Mouse (Mus musculus): ENCODE measurements around the gene Serp2.
"Not testable (repeated sequence)": the region's sequence is repeated elsewhere in the genome, so short reads cannot be mapped to it uniquely, and the experiment has no call there.

The Serp2 gene

DNA sequence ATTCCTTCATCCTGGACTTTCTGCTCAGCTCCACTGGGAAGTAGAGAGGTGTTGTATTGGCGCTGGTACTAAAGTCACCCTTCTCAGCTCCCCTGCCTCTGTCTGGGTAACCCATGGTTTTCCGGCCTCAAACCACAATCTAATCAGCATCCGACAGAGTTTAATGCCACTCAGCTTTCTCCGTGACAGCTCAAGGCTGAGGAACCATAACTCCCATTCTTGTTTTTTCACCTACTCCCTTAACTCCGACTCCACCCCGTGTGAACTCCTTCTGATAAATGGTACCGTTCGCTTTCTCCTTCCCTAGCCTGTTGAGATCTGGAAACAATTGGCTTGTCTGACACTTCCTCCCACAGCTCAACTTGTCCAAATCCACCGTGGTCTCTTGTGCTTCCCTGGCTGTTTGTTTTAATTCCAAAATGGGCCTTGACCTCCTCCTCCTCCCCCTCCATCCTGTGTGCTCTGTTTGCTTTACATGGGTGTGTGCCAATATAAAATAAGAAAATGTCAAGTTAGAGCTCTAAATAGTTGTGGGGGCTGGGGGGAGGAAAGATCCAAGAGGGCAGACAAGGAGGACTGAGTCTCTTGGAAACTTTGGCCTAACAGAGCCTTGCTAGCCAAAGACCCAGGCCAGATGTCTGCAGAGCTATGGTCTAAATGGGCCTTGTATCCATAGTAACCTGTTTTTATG lies 12.7 kb upstream of the Serp2 start:
- DNase-seq (ENCODE audit: low read depth), result peak; percentile 36

GRCm38 (mm10) chr14:76568548-76568947 lies 11.9 kb upstream of the Serp2 start:
- DNase-seq (ENCODE audit: low read depth), result no peak

GRCm38 (mm10) chr14:76567280-76567679 lies 10.6 kb upstream of the Serp2 start:
- DNase-seq (ENCODE audit: low read depth), result no peak

DNA sequence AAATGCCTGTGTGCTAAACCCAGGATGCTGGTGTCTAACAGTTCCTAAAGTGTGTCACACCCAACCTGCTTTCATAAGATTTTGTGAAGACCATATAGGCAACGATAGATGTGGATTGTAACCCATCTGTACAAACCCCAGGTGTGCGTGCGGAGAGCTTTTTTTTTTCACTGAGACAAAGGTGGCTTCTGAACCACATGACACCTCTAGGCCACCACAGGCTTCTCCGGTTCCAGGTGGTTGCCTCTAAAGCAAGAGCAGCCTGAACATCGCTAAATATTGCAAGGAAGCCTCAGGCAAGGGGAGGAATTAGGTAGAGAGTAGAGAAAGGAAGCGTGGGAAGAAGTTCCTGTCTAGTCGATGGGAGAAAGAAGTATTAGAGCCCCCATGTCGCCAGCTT lies 10.0 kb upstream of the Serp2 start:
- no peak for DNase-seq (ENCODE audit: low read depth)

DNA sequence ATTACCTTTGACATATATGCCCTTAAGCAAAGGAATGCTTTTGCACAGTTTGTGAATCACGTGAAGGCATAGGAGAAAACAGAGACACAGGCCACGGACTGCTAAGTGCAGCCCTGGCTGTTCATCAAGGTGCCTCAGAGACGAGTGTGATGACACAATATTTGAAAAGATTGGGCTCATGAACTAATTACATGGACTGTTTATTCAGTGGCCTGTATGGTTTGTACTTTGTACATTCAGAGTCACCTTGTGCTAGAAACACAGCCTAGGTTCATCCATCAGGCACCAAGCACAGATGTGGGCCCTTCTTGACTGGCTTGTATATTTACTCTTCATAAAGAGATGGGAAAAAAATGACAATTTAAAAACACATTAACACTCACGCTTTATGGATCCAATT lies 9.5 kb upstream of the Serp2 start:
- no peak for DNase-seq (ENCODE audit: low read depth)

DNA sequence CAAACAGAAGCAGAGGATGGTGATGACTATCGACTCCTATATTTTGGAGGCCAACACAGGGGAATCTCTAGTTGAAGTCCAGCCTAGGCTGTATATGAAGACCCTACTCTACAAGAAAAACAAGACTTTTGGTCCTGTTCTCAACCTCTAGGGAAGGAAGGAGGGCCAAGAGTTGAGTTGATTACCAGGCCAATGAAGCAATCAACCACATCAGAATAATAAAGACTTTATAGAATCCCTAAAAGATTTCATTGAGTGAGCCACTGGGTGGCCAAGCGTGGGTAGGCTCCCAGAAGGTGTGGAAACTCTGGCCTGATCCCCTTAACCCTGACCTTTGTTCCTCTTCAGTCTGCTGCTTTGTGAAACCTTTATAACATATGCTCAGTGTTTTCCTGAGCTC lies 2.5 kb upstream of the Serp2 start:
- DNase-seq (ENCODE audit: low read depth), result no peak

DNA sequence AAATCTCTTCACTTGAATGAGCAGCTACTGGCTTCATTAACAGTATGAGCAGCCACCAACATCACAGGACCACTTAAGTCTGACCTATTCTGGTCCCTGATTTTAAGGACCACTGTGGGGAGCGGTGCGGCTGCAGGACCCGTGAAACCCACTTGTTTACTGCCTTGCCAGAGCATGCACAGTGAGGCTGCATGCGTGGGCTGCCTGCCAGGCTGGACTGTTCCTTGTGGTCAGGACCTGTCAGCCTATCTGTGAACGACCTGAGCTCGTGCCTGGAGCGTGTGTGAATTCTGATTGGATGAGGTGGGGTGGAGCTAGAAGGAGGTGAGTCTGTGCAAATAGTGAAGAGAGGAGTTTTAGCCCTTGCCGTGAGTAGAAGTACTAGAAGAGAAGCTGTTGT lies 1.5 kb upstream of the Serp2 start:
- not testable (repeated sequence) for DNase-seq (ENCODE audit: low read depth)

- DNase-seq (ENCODE audit: low read depth), result peak; percentile 31
Measured at GRCm38 (mm10) chr14:76556031-76556851, 448 bp downstream of the Serp2 start.

DNA sequence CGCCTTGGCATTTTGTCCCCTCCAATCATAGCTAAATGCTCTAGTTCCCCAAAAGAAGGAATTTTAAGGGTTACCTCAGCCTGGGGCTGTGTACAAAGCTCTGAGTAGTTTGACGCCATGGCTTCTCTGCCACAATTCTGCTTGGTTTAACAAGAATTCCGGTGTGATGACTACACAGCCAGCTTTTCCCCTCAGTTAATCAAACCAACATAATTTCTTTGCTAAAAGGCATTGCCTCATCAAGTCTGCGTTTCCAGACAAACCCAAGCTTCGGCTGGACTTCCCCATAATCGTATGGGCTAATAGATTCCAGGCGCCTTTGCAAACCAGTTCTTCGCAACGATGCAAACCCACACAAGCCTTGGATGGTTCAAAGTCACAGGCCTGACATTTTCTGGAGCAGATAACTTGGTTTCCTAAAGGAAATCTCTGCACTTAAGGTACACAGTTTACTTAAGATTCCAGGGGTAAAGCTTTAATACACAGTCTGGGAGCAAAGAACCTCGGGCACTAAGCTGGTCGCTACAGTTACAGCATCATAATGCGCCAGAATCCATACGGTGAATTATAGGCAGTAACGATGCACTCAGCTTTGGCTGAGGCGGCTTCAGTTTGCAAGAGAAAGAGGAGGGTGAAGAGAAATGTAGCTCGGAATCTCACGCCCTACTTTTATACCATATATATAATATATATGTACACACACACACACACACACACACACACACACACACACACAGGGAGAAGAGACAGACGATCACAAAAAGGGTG lies 1.2 kb downstream of the Serp2 start:
- DNase-seq (ENCODE audit: low read depth), result no peak

GRCm38 (mm10) chr14:76544136-76544535 lies 12.6 kb downstream of the Serp2 start:
- DNase-seq (ENCODE audit: low read depth), result no peak

- DNase-seq (ENCODE audit: low read depth), result no peak
Measured at GRCm38 (mm10) chr14:76541341-76541740, 15.3 kb downstream of the Serp2 start.

GRCm38 (mm10) chr14:76540005-76540670 lies 16.6 kb downstream of the Serp2 start:
- DNase-seq (ENCODE audit: low read depth), result no peak

GRCm38 (mm10) chr14:76536921-76537320 lies 19.8 kb downstream of the Serp2 start:
- DNase-seq (ENCODE audit: low read depth), result no peak

DNA sequence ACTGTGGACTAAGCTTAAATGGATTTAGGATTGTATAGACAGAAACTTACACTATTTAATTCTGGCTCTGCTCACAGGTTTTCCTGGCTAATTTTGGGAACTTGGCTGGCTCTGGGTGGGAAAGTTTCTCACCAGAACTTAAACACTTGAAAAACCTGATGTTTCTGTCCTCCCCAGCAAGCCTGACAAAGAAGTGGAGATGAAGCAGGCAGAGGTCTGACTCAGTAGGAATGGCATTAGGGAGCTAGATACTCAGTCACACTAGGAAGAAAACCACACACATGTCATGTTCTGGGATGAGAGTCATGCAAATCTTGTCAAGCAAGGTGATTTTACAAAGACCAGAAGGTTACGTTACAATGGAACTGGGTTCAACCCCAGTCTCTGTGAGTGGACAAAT lies 21.6 kb downstream of the Serp2 start:
- DNase-seq (ENCODE audit: low read depth), result no peak

- DNase-seq (ENCODE audit: low read depth), result peak; percentile 8
Measured at GRCm38 (mm10) chr14:76533170-76533815, 23.4 kb downstream of the Serp2 start.

DNA sequence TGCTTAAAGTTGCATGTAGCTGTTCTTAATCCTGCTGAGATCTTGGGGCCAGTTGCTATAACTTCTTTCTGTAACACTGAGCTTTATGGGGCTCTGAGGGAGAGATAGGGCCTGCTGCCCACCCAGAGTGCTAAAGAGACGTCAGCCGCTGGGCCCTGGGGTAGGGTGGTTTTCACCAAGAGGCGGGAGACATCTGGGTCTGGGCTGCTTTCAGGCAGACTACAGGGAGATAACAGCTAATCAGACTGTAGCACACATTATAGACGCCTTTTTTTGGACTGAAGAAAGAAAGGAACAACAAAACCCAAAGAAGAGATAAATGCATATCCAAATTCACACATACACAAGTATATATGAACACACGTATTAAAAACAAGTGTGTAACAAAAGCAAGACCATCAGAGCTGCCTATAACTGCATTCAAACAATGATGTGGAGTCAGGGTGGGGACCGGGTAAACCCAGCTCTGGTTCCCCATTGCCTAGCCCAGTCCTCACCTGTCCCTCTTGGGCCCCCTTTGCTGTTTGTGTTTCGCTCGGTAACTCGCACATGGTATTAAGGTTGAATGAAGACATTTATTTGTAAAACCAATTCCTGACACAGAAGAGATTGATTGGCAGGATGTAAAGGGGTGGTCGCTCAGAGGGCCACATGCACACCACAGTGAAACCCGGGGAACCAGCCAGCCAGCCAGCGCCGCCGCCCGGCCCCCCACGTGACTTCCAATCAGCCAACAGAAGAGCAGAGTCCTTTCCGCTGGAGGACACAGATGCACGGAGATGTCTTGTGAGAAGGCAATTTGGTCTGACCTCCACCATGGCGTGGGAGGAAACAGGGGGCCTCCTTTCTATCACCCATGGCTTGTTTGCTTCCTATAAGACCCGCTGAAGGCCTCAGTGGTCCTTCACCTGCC lies 24.2 kb downstream of the Serp2 start:
- peak; percentile 12 for DNase-seq (ENCODE audit: low read depth)

DNA sequence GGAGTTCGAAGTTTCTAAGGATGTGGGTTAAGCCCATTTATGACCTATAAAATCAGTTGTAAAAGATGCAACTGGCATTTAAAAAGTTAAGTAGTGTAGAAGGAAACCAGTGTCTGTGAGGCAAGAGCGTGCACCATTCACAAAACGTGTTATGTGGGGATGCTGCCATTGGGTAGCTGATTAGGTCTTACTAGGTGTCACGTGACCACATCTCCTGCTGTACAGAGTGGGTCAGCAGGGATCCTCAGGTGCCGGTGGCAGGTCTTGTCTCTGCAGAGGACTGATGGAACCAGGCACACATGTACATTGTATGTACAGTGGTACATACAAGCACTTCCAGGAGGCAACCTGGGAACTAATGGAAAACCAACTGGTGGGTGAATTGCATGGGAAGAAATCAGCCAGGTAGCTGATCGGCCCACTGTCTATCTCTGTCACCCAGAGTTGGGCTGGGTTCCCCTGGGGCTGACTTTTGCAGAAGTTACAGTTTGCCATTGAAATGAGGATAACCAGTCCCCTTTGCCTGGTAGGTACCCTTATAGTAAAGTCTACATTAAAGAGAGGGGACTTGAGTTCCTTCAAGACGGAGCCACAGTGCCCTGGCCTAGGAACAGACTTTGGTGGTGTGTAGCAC lies 25.5 kb downstream of the Serp2 start:
- DNase-seq (ENCODE audit: low read depth), result no peak

DNA sequence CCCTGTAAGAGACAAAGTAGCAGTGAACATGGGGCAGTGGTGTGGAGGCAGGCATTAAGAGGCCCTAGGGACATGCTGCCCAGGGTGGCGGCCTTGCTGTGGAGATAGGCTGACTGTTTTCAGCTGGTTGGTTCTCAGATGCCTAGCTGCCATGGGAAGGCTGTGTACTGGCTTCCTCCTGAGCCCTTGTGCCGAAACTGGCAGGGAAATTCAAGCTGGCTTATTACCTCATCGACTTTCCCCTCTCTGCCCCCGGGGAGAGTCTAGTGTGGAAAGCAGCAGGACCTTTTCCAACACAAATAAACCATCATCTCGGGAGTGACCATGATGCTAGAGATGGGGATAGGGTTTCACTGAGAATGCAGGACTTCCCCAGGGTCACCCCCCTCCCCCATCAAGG lies 28.0 kb downstream of the Serp2 start:
- DNase-seq (ENCODE audit: low read depth), result no peak

GRCm38 (mm10) chr14:76527758-76528313 lies 28.9 kb downstream of the Serp2 start:
- DNase-seq (ENCODE audit: low read depth), result no peak

Data from naive thymus-derived CD4-positive, alpha-beta T cell, adult 2 months (primary cell).